Mouse (Mus musculus) hindbrain, embryonic 13.5 days (tissue): Measurements from ENCODE around the gene Ctdspl. TPM values are rescaled to one million over a fixed set of nuclear protein-coding genes. Genes with fewer than 3 reads are reported as not detected.
A peak's percentile ranks its signal among the peaks of the same experiment; 100 is the strongest.

Experiments
- ATAC-seq: fragments of 200-750 bp; cut with Nextera tagmentation; 2 replicates; pipeline ENCODE4 v1.8.0; 2017; ENCODE audit warnings: moderate TSS enrichment; ENCODE audit not compliant: low FRiP score
- H3K27ac ChIP-seq: fragments of 300-500 bp; sonication (generic); 2 replicates; pipeline ENCODE4 v1.5.1; 2015; ENCODE audit warnings: inconsistent platforms, mild to moderate bottlenecking, moderate library complexity
- H3K27me3 ChIP-seq: fragments of 300-500 bp; sonication (generic); 2 replicates; pipeline ENCODE4 v1.6.1; 2015; ENCODE audit warnings: mild to moderate bottlenecking, inconsistent platforms
- H3K36me3 ChIP-seq: fragments of 300-500 bp; sonication (generic); 2 replicates; pipeline ENCODE4 v1.6.1; 2015; ENCODE audit warnings: mild to moderate bottlenecking, inconsistent platforms
- H3K4me1 ChIP-seq: fragments of 300-500 bp; sonication (generic); replicated peaks from 2 replicates; pipeline ENCODE4 v1.6.1; 2015; ENCODE audit warnings: inconsistent platforms
- H3K4me2 ChIP-seq: fragments of 300-500 bp; sonication (generic); 2 replicates; pipeline ENCODE4 v1.6.1; 2015; ENCODE audit warnings: inconsistent platforms, mild to moderate bottlenecking, moderate library complexity
- H3K4me3 ChIP-seq: fragments of 300-500 bp; sonication (generic); 2 replicates; pipeline ENCODE4 v1.5.1; 2015; ENCODE audit warnings: mild to moderate bottlenecking, inconsistent platforms
- H3K9ac ChIP-seq: fragments of 300-500 bp; sonication (generic); 2 replicates; pipeline ENCODE4 v1.6.1; 2015; ENCODE audit warnings: mild to moderate bottlenecking, inconsistent platforms
- H3K9me3 ChIP-seq: fragments of 300-500 bp; sonication (generic); 2 replicates; pipeline ENCODE4 v1.6.1; 2016; ENCODE audit warnings: inconsistent platforms
- WGBS: fragments of 180-500 bp; shearing (Covaris S2); methylation state at CpG from one replicate; pipeline ENCODE4 v1.1.7; 2015; 5-methylcytosine and 5-hydroxymethylcytosine counted together
- polyA plus RNA-seq: library from polyadenylated mRNA; unstranded; fragments of >200 nt; fragmentation: Nextera tagmentation; extraction: Ambion mirVana; gene quantifications from 2 replicates; pipeline ENCODE4 v1.2.1, GENCODE M21; 2015

The Ctdspl gene
- polyA plus RNA-seq, 1 experiment from 2014 or later = 7.3 TPM

DNA sequence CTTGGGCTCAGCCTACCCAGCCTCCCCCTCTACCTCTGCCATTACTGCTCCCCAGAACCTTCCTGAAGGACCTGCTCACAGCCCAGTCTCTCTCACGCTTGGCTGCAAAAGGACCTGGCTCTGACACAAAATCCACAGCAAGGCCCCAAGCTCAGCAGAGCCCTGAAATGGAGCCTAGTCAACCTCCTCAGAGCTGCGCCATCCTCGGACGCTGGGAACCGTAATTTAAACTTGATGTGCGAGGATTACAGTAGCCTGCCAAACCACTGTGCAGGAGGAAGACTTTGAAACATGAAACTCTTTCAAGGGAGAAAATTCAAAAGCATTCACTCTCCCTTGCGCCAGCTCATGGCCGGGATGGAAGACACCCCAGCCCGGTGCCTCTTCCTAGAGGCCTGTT lies 34.7 kb upstream of the Ctdspl start:
- no peak for ATAC-seq
- no peak overlapping the region for H3K4me3 ChIP-seq
- H3K4me1 ChIP-seq = peaks cover 22% of the 10 kb centered on the region
- H3K27ac ChIP-seq = no peak overlapping the region
- H3K4me2 ChIP-seq = no peak overlapping the region
- 82% methylated on average over 9 of the region's 9 CpGs for WGBS
- H3K36me3 ChIP-seq = no peaks in the 10 kb centered on the region
- H3K9me3 ChIP-seq = no peaks in the 10 kb centered on the region
- H3K27me3 ChIP-seq = no peaks in the 10 kb centered on the region
- no peak overlapping the region for H3K9ac ChIP-seq

DNA sequence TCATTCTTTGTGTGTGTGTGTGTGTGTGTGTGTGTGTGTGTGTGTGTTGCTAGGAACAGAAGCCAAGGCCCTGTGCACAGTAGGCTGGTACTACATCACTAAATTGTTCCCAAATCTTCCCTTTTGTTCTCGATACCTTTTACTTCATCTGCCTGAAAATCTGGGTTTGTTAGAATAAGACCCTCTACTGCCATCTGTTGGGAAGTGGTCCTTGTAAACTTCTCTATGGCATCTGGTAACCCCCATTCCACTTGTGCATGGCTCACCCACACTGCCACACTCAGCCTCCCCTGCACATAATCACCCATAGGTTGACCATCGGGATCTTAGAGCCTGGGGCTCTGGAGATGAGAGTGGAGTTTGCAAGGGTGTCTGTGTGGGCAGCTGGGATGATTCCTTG lies 31.2 kb upstream of the Ctdspl start:
- Histone ChIP-seq H3K4me1 (peaks cover 16% of the 10 kb centered on the region), H3K27me3 (no peaks in the 10 kb centered on the region), H3K4me2 (no peak overlapping the region), H3K27ac (no peak overlapping the region), H3K9me3 (no peaks in the 10 kb centered on the region), H3K9ac (no peak overlapping the region), H3K4me3 (no peak overlapping the region), H3K36me3 (peaks cover 3% of the 10 kb centered on the region; the same call in 1 of the 2 replicates)
- 72% methylated on average over 2 of the region's 2 CpGs for WGBS
- ATAC-seq = no peak

DNA sequence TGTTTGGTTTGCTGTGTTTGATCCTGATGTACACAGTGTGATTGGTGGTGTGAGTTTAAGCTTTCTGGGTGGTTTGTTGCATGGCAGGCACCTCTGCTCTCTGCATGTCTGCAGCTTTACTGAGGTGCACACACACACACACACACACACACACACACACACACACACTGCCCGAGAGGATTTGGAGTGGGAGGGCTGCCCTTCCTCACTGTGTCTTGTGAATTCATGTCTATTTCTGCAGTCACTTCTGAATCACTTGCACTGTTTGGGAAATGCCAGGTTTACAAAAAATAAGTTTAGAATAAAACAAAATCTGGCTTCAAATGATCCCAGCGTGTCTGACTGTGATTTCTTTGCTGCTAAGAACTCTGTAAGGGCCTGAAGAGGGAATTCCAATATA lies 25.6 kb upstream of the Ctdspl start:
- H3K9me3 ChIP-seq = no peaks in the 10 kb centered on the region
- no peak overlapping the region for H3K4me2 ChIP-seq
- H3K36me3 ChIP-seq = peaks cover 3% of the 10 kb centered on the region; the same call in 1 of the 2 replicates
- H3K4me3 ChIP-seq = no peak overlapping the region
- peaks cover 13% of the 10 kb centered on the region for H3K27me3 ChIP-seq
- WGBS = 94% methylated on average over 2 of the region's 2 CpGs
- no peak overlapping the region for H3K27ac ChIP-seq
- peaks cover 4% of the 10 kb centered on the region; the same call in 1 of the 2 replicates for H3K4me1 ChIP-seq
- ATAC-seq = no peak
- H3K9ac ChIP-seq = no peak overlapping the region

DNA sequence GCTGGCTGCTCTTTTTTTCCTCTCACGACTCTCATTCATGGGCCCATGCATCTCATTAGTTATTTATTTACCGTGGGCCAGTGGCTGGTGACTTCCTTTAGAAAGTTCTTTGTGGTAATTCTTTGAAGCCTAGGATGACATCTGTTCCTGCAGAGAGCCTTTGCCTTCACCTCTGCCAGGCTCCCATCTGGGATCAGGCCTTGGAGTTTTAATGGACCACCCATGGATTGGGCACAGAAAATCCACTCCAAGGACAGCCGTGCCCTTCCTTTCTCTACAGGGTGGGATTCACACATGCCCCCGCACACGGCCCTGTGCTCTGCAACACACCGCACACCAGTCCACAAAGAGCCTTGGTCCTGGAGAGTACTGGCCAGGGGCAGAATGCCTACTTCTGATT lies 24.3 kb upstream of the Ctdspl start:
- Histone ChIP-seq H3K4me2 (no peak overlapping the region), H3K9me3 (no peaks in the 10 kb centered on the region), H3K4me1 (peaks cover 4% of the 10 kb centered on the region; the same call in 1 of the 2 replicates), H3K4me3 (no peak overlapping the region), H3K27me3 (peaks cover 17% of the 10 kb centered on the region), H3K27ac (no peak overlapping the region), H3K36me3 (peaks cover 3% of the 10 kb centered on the region; the same call in 1 of the 2 replicates), H3K9ac (no peak overlapping the region)
- ATAC-seq = 0 out of 2 replicates have a peak, but pooled peaks have one; percentile 49
- 13% methylated on average over 6 of the region's 6 CpGs for WGBS

DNA sequence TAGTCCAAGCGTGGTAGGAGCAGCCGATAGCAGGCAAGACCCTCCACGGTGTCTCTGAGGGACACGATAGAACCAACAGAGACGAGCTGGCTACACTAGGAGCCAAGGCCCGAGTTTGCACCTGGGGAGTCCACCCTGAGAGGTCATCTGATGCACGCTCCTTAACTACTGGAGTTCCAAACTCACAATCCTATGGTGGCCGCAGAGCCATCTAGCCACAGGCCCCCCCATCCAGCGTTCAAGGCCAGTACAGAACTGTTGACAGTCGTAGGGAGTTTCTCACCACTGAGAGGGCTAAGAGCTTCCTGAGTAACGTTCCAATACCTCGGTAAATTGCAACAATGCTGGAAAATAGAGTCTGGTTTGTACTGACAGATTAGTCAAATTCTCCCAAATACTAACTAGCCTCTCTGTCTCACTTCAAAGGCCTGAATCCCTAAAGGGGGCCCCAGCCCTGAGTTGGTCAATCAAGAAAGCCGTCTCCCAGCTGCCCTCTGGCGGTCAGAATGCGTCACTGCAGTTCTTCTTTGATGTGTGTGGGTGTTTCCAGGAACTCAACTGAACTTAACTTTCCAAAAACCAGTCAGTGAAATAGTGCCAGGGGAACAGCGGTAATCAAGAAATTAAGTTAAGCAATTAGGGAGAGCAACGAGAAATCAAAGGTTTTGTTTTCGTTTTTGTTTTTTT lies 18.2 kb upstream of the Ctdspl start:
- no peaks in the 10 kb centered on the region for H3K9me3 ChIP-seq

DNA sequence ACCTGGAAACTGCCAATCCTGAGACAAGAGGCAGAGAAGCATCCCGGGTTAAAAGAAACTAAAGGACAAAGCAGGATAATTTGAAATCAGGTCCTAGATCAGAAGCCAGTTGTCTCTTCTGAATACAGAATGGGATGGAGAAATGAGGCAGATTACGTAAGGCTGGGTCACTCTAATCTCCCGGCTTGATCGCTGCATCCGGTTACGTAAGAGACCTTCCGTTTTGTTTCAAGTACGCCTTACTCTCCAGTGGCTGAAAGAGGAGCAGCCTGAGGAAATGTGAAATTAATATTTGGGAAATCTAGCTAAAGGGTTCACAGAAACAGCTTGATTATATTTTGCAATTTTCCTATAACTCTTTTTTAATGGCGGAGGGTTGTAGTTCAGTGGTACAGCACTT lies 13.2 kb upstream of the Ctdspl start:
- ATAC-seq = no peak
- Histone ChIP-seq H3K4me2 (no peak overlapping the region), H3K9me3 (no peaks in the 10 kb centered on the region), H3K4me1 (no peaks in the 10 kb centered on the region; the same call in 1 of the 2 replicates), H3K9ac (no peak overlapping the region), H3K36me3 (no peaks in the 10 kb centered on the region), H3K27me3 (peaks cover 6% of the 10 kb centered on the region; the same call in 1 of the 2 replicates), H3K27ac (no peak overlapping the region), H3K4me3 (no peak overlapping the region)
- WGBS = 93% methylated on average over 9 of the region's 9 CpGs

More for the DNA sequence above, 18.2 kb upstream of the Ctdspl start:
- Histone ChIP-seq H3K27ac (no peak overlapping the region), H3K27me3 (peaks cover 19% of the 10 kb centered on the region), H3K4me3 (no peak overlapping the region), H3K36me3 (no peaks in the 10 kb centered on the region), H3K4me1 (no peaks in the 10 kb centered on the region; the same call in 1 of the 2 replicates), H3K9ac (no peak overlapping the region), H3K4me2 (no peak overlapping the region)
- 55% methylated on average over 18 of the region's 18 CpGs for WGBS
- ATAC-seq = no peak

DNA sequence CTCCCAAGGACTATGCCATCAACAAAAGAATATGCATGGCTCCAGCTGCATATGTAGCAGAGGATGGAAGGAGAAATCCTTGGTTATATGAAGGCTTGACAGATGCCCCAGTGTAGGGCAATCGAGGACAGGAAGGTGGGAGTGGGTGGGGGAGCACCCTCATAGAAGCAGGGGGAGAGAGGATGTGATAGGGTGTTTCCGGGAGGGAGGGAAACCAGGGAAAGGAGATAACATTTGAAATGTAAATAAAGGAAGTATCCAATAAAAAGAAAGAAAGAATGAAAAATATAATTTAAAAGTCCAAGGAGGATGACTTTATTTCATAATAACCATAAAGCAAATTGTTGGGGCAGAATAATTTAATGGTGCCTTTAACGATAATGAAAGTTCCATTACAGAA lies 12.6 kb upstream of the Ctdspl start:
- WGBS = 81% methylated on average over 3 of the region's 3 CpGs

DNA sequence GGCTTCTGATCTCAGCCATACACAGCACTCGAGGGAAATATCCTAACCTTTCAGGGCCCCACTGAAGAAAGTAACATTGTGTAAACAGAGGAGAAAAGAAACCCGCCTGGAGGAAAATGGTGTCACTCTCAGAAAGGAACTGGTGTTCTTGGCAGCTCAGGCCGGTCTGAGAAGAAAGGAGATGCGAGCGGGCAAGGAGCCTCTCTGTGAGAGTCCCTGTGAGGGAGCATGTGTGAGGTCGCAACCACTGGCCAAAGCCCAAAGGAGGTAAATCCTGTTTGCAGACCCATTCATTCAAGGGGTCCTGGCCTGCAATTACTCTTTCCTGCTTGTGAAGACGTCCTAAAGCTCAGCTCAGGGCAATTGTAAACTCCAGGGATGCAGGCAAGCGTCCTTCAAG lies 11.7 kb upstream of the Ctdspl start:
- H3K9me3 ChIP-seq = no peaks in the 10 kb centered on the region
- H3K27ac ChIP-seq = no peak overlapping the region
- 41% methylated on average over 8 of the region's 8 CpGs for WGBS
- ATAC-seq = no peak
- peaks cover 3% of the 10 kb centered on the region; the same call in 1 of the 2 replicates for H3K4me1 ChIP-seq
- no peak overlapping the region for H3K4me3 ChIP-seq
- no peak overlapping the region for H3K4me2 ChIP-seq
- H3K27me3 ChIP-seq = peaks cover 6% of the 10 kb centered on the region; the same call in 1 of the 2 replicates
- no peak overlapping the region for H3K9ac ChIP-seq
- H3K36me3 ChIP-seq = no peaks in the 10 kb centered on the region

More for the DNA sequence above, 12.6 kb upstream of the Ctdspl start:
- H3K4me2 ChIP-seq = no peak overlapping the region
- no peak overlapping the region for H3K4me3 ChIP-seq
- ATAC-seq = no peak
- H3K9me3 ChIP-seq = no peaks in the 10 kb centered on the region
- no peaks in the 10 kb centered on the region for H3K36me3 ChIP-seq
- peaks cover 6% of the 10 kb centered on the region; the same call in 1 of the 2 replicates for H3K27me3 ChIP-seq
- no peaks in the 10 kb centered on the region for H3K4me1 ChIP-seq
- H3K27ac ChIP-seq = no peak overlapping the region
- no peak overlapping the region for H3K9ac ChIP-seq

DNA sequence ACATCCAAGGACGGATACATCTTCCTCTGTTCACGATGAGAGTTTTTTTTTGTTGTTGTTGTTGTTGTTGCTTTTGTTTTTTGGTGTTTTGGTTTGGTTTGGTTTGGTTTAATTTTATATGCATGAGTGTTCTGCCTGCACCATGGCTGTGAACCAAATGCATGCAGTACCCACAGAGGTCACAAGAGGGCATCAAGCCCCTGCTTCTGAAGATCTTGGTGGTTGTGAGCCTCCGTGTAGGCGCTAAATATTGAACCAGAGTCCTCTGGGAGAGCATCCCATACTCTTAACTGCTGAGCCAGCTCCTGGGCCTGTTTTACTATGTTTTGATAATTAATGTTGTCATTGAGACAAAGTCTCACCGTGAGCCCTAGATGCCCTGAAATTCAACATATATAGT lies 11.0 kb upstream of the Ctdspl start:
- Histone ChIP-seq H3K27ac (no peak overlapping the region), H3K4me3 (no peak overlapping the region), H3K9ac (no peak overlapping the region), H3K9me3 (no peaks in the 10 kb centered on the region), H3K27me3 (peaks cover 6% of the 10 kb centered on the region; the same call in 1 of the 2 replicates), H3K4me1 (peaks cover 10% of the 10 kb centered on the region), H3K4me2 (no peak overlapping the region), H3K36me3 (no peaks in the 10 kb centered on the region)
- WGBS = 52% methylated on average over 5 of the region's 5 CpGs
- no peak for ATAC-seq

DNA sequence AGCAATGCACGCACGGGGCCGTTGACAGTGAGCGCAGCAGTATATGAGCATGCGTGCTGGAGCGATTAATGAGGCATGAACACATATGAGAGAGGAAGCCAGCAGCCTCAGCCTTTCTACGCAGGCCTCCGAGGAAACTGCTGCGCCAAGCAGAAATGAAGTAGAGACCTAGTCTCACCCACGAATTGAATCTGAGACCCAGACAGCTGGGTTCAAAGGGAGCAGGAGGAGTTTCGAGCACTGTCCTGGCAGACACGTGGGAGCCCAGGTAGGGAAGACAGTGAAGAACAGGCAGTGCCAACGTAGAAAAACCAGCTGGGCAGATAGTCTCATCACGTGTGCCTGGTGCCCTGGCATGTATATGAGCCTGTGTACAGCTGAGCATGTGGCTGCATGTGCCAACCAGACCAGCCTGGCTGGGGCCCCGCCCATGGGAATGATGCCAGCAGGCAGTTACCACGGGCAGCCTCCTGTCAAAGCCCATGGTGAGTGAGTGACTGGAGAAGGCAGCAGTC lies 6.5 kb upstream of the Ctdspl start:
- Histone ChIP-seq H3K4me2 (peak overlapping the region; percentile 10), H3K4me1 (peaks cover 26% of the 10 kb centered on the region), H3K27ac (peak overlapping the region; percentile 79), H3K9me3 (no peaks in the 10 kb centered on the region), H3K36me3 (no peaks in the 10 kb centered on the region), H3K4me3 (no peak overlapping the region), H3K9ac (no peak overlapping the region), H3K27me3 (peaks cover 17% of the 10 kb centered on the region)
- ATAC-seq = peak; percentile 68
- WGBS = 54% methylated on average over 16 of the region's 16 CpGs

DNA sequence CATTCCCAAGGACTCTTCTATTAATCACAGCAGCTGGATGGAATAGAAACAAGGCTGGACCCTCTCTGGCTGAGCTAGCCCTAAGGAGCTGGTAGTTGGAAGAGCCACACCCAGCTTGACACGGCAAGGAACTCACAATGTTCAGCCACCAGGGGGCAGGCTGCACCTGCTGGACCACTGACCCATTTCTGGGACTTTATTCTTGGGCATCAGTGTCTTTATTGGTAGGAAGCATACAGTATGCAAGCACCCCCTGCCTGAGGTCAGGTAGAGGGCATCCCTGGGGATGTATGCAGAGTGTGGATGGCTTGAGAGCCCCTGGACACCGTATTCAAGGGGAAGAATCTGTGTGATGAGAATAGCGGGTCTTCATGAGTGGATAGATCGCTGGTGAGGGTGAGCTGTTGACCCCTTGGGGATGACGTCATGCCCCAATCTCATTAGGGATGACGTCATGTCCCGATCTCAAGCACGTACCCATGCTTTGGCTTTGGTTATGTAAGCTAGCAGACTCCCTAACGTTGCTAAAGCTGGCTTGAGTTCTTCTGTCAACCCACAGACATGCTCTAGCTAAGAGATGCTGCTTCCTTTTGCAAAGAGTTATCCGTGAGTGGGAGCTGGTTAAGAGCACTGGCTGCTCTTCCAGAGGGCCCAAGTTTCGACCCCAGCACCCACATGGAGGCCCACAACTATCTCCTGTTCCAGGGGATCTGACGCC lies 5.3 kb upstream of the Ctdspl start:
- WGBS = 50% methylated on average over 12 of the region's 12 CpGs
- no peak for ATAC-seq
- Histone ChIP-seq H3K9me3 (no peaks in the 10 kb centered on the region), H3K4me2 (no peak overlapping the region), H3K36me3 (no peaks in the 10 kb centered on the region), H3K4me3 (no peak overlapping the region), H3K27me3 (peaks cover 17% of the 10 kb centered on the region), H3K9ac (no peak overlapping the region), H3K4me1 (peaks cover 34% of the 10 kb centered on the region), H3K27ac (no peak overlapping the region)

DNA sequence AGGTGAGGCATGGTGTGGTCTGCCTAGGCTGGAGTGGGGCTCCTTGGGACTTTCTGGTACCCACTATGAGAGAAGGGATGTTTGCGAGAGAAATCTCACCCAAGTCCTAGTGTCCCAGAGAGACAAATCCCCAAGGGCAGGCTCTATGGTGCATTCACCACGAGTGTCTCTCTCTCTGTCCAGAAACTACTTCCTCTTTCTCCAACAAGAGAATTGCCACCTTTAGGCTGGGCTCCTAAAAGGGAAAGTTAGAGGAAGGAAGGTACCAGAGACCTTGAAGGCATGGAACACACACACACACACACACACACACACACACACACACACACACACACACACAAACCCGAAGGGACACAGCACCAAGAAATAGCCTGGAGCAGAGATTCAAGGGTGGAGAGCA lies 4.3 kb upstream of the Ctdspl start:
- ATAC-seq = no peak

More for the DNA sequence above, 4.3 kb upstream of the Ctdspl start:
- peaks cover 17% of the 10 kb centered on the region for H3K27me3 ChIP-seq
- H3K9ac ChIP-seq = no peak overlapping the region
- peaks cover 36% of the 10 kb centered on the region for H3K4me1 ChIP-seq
- 94% methylated on average over 3 of the region's 3 CpGs for WGBS
- no peak overlapping the region for H3K27ac ChIP-seq
- H3K4me3 ChIP-seq = no peak overlapping the region
- H3K9me3 ChIP-seq = no peaks in the 10 kb centered on the region
- no peak overlapping the region for H3K4me2 ChIP-seq
- H3K36me3 ChIP-seq = no peaks in the 10 kb centered on the region
